Mouse (Mus musculus): ENCODE results near the gene Arpc1b. TPM values are rescaled to one million over a fixed set of nuclear protein-coding genes. Genes with fewer than 3 reads are reported as not detected.

Arpc1b gene
- polyA plus RNA-seq, 1 experiment from 2014 or later, result 222 TPM

DNA sequence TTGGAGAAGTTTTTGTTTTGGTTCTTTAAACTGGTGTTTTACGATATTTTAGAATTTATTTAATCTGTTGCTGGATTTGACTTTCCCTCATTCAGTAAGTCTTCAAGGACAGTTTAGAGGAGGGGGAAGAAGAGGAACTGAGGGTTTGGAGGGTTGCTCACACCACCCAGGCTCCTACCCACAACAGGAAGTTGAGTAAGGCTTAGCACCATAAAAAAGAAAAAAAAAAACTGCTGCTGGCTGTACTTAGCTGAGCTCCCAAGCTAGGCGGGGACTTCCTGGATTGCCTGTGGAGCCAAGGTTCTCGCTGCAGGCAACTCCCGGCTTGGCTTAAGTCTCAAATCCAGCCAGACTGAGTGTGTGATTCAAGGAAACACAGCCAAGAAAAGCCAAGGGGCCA, 2.3 kb downstream of the Arpc1b start:
- H3K4me1 ChIP-seq (ENCODE audit: control insufficient read depth, insufficient read depth, low read length), result no peaks in the 10 kb centered on the region
- peak; percentile 90 for DNase-seq (ENCODE audit: low spot score)
- no peak for ATAC-seq (ENCODE audit: low read depth)
- no peaks in the 10 kb centered on the region for H3K9me3 ChIP-seq (ENCODE audit: control insufficient read depth, low read length)
- no peaks in the 10 kb centered on the region for H3K27me3 ChIP-seq (replicated peaks; ENCODE audit: control insufficient read depth, insufficient read depth, low read length)
- peak overlapping the region; percentile 79 for H3K27ac ChIP-seq (replicated peaks; ENCODE audit: low read depth, low read length)
- 34% methylated on average over 4 of the region's 4 CpGs for WGBS
- no peak overlapping the region for H3K4me3 ChIP-seq (ENCODE audit: low read depth, low read length)
- H3K36me3 ChIP-seq (ENCODE audit: control insufficient read depth, insufficient read depth, low read length), result no peaks in the 10 kb centered on the region
- peak overlapping the region; percentile 87 for H3K4me2 ChIP-seq (ENCODE audit: low read depth, low read length)
- no peak overlapping the region for H3K9ac ChIP-seq (ENCODE audit: low read depth, low read length)

DNA sequence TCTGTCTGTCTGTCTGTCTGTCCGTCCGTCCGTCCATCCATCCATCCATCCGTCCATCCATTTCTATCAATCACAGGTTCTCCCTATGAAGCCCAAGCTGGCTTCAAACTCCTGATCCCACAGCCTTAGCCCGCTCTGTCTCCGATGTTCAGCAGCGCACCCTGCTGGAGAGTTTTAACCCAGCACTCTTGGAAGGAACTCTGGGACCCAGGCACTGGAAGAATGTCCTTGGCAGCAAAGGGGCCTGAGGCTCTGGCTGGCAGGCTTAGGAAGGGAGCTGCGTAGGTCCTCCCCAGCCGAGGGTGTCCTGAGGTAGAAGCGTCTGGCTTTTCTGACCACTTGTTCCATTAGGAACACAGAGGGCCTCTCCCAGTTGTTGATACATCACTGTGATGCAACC, 2.9 kb downstream of the Arpc1b start:
- 45% methylated on average over 10 of the region's 10 CpGs for WGBS
- no peaks in the 10 kb centered on the region for H3K27me3 ChIP-seq (replicated peaks; ENCODE audit: control insufficient read depth, insufficient read depth, low read length)
- no peak overlapping the region for H3K9ac ChIP-seq (ENCODE audit: low read depth, low read length)
- no peaks in the 10 kb centered on the region for H3K9me3 ChIP-seq (ENCODE audit: control insufficient read depth, low read length)
- no peaks in the 10 kb centered on the region for H3K36me3 ChIP-seq (ENCODE audit: control insufficient read depth, insufficient read depth, low read length)
- no peaks in the 10 kb centered on the region for H3K4me1 ChIP-seq (ENCODE audit: control insufficient read depth, insufficient read depth, low read length)
- no peak overlapping the region for H3K4me3 ChIP-seq (ENCODE audit: low read depth, low read length)
- peak overlapping the region; percentile 16 for H3K4me2 ChIP-seq (ENCODE audit: low read depth, low read length)
- peak overlapping the region; percentile 46; the same call in 1 of the 2 replicates for H3K27ac ChIP-seq (replicated peaks; ENCODE audit: low read depth, low read length)
- ATAC-seq (ENCODE audit: low read depth) (no peak), DNase-seq (ENCODE audit: low spot score) (peak; percentile 23)

DNA sequence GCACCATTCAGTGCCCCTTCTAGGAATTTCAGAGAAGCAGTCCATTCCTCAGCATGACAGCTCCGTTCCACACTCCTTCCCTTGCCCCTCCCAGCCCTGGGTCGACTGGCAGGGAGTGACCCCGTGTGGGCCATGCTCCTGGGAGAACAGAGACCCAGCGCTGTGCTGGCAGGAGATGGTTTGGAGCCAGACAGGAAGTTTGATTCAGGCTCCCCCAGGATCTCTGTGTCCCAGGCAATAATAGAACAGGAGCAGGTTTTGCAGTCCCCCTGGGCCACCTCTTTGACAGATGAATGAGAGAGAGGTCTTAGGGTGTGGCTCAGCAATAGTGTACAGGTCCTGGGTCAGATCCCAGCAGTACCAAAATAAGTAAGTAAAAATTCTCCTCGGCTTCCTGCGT, 4.0 kb downstream of the Arpc1b start:
- Histone ChIP-seq H3K4me2 (ENCODE audit: low read depth, low read length) (no peak overlapping the region), H3K27ac (replicated peaks; ENCODE audit: low read depth, low read length) (no peak overlapping the region)

DNA sequence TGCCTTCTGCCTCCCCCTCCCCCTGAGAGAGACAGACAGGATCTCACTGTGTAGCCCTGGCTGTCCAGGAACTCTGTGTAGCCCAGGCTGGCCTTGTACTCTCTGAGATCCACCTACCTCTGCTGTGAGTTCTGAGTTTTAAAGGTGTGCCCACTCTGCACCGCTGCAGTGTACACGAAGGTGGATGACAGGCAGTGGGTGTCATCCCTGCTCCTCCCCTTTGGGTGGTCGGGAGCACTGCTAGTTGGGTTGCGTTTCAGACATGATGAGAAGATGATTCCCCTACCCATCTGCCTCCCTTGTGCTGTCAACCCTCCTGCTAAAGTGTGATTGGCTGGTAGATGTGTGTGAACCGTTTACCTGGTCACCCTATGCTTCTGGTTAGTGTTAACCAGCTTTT, 4.4 kb downstream of the Arpc1b start:
- Histone ChIP-seq H3K4me1 (ENCODE audit: control insufficient read depth, insufficient read depth, low read length) (no peaks in the 10 kb centered on the region), H3K9ac (ENCODE audit: low read depth, low read length) (no peak overlapping the region), H3K27me3 (replicated peaks; ENCODE audit: control insufficient read depth, insufficient read depth, low read length) (no peaks in the 10 kb centered on the region), H3K9me3 (ENCODE audit: control insufficient read depth, low read length) (no peaks in the 10 kb centered on the region), H3K4me3 (ENCODE audit: low read depth, low read length) (no peak overlapping the region), H3K27ac (replicated peaks; ENCODE audit: low read depth, low read length) (no peak overlapping the region), H3K4me2 (ENCODE audit: low read depth, low read length) (no peak overlapping the region), H3K36me3 (ENCODE audit: control insufficient read depth, insufficient read depth, low read length) (peaks cover 8% of the 10 kb centered on the region)
- ATAC-seq (ENCODE audit: low read depth), result no peak
- 87% methylated on average over 5 of the region's 5 CpGs for WGBS
- DNase-seq (ENCODE audit: low spot score), result no peak

More for the DNA sequence above, 4.0 kb downstream of the Arpc1b start:
- ATAC-seq (ENCODE audit: low read depth) (no peak), DNase-seq (ENCODE audit: low spot score) (no peak)
- Histone ChIP-seq H3K36me3 (ENCODE audit: control insufficient read depth, insufficient read depth, low read length) (peaks cover 3% of the 10 kb centered on the region), H3K27me3 (replicated peaks; ENCODE audit: control insufficient read depth, insufficient read depth, low read length) (no peaks in the 10 kb centered on the region), H3K9ac (ENCODE audit: low read depth, low read length) (no peak overlapping the region), H3K4me3 (ENCODE audit: low read depth, low read length) (no peak overlapping the region), H3K4me1 (ENCODE audit: control insufficient read depth, insufficient read depth, low read length) (no peaks in the 10 kb centered on the region), H3K9me3 (ENCODE audit: control insufficient read depth, low read length) (no peaks in the 10 kb centered on the region)
- 48% methylated on average over 6 of the region's 6 CpGs for WGBS

DNA sequence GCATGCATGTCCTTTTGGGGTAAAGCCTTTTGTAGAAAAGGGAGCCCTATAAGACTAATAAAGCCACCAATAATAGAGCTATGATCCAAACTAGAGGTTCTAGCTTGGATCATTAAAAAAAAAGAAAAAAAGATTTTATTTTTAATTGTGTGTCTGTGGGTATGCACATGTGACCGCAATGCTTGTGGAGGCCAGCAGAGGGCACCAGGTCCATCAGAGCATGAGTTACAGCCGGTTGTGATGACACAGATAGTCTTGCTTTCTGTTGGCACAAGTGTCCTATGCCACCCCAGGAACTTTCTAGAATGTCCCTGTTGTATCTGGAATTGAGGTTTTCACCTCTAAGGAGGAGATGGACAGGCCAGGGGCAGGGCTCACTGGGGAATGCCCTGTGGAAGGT, 5.4 kb downstream of the Arpc1b start:
- H3K4me3 ChIP-seq (ENCODE audit: low read depth, low read length), result no peak overlapping the region
- no peak for ATAC-seq (ENCODE audit: low read depth)

DNA sequence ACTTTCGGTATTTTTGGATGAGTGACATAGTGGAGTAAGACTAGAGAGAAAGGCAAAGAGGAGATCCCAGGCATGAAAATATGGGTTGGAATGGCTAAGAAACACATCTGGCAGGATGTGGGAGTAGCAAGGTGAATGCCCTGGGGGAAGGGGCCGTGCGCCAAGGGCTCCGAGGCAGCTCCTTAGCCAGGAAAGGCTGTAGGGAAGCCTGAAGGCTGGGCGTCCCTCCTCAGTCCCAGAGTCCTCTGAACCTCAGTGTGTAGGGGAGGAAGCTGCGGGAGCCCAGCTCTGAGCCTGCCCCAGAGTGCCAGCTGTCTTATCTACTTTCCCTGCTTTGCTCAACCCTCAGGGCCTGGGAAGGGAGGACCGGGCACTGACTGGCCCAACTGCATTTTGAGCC, 6.9 kb downstream of the Arpc1b start:
- H3K27ac ChIP-seq (replicated peaks; ENCODE audit: low read depth, low read length), result no peak overlapping the region
- no peaks in the 10 kb centered on the region for H3K9me3 ChIP-seq (ENCODE audit: control insufficient read depth, low read length)
- H3K27me3 ChIP-seq (replicated peaks; ENCODE audit: control insufficient read depth, insufficient read depth, low read length), result no peaks in the 10 kb centered on the region
- no peak for ATAC-seq (ENCODE audit: low read depth)
- no peak overlapping the region for H3K4me3 ChIP-seq (ENCODE audit: low read depth, low read length)
- no peaks in the 10 kb centered on the region for H3K4me1 ChIP-seq (ENCODE audit: control insufficient read depth, insufficient read depth, low read length)
- H3K9ac ChIP-seq (ENCODE audit: low read depth, low read length), result no peak overlapping the region
- 47% methylated on average over 6 of the region's 7 CpGs for WGBS
- H3K36me3 ChIP-seq (ENCODE audit: control insufficient read depth, insufficient read depth, low read length), result peaks cover 32% of the 10 kb centered on the region
- no peak overlapping the region for H3K4me2 ChIP-seq (ENCODE audit: low read depth, low read length)
- no peak for DNase-seq (ENCODE audit: low spot score)

More for the DNA sequence above, 5.4 kb downstream of the Arpc1b start:
- H3K27me3 ChIP-seq (replicated peaks; ENCODE audit: control insufficient read depth, insufficient read depth, low read length), result no peaks in the 10 kb centered on the region
- no peak for DNase-seq (ENCODE audit: low spot score)
- H3K36me3 ChIP-seq (ENCODE audit: control insufficient read depth, insufficient read depth, low read length), result peaks cover 17% of the 10 kb centered on the region
- no peak overlapping the region for H3K4me2 ChIP-seq (ENCODE audit: low read depth, low read length)
- 97% methylated on average over 2 of the region's 2 CpGs for WGBS
- no peak overlapping the region for H3K27ac ChIP-seq (replicated peaks; ENCODE audit: low read depth, low read length)
- no peak overlapping the region for H3K9ac ChIP-seq (ENCODE audit: low read depth, low read length)
- H3K9me3 ChIP-seq (ENCODE audit: control insufficient read depth, low read length), result no peaks in the 10 kb centered on the region
- H3K4me1 ChIP-seq (ENCODE audit: control insufficient read depth, insufficient read depth, low read length), result no peaks in the 10 kb centered on the region

DNA sequence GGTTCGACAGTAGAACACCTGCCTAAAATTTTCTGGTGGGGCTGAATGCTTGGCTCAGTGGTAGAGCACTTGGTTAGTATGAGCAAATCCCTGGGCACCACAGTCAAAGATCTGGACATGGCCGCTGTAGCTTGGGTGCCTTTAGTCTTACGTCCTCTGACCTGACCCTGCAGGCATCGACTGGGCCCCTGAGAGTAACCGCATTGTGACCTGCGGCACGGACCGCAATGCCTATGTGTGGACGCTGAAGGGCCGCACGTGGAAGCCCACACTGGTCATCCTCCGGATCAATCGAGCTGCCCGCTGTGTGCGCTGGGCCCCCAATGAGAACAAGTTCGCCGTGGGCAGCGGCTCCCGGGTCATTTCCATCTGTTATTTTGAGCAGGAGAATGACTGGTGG, 9.4 kb downstream of the Arpc1b start:
- H3K4me1 ChIP-seq (ENCODE audit: control insufficient read depth, insufficient read depth, low read length), result no peaks in the 10 kb centered on the region
- DNase-seq (ENCODE audit: low spot score), result no peak
- WGBS, result 94% methylated on average over 18 of the region's 19 CpGs
- no peak overlapping the region for H3K9ac ChIP-seq (ENCODE audit: low read depth, low read length)
- no peak overlapping the region for H3K4me3 ChIP-seq (ENCODE audit: low read depth, low read length)
- no peak for ATAC-seq (ENCODE audit: low read depth)
- H3K4me2 ChIP-seq (ENCODE audit: low read depth, low read length), result no peak overlapping the region
- H3K27ac ChIP-seq (replicated peaks; ENCODE audit: low read depth, low read length), result no peak overlapping the region
- H3K9me3 ChIP-seq (ENCODE audit: control insufficient read depth, low read length), result no peaks in the 10 kb centered on the region
- H3K36me3 ChIP-seq (ENCODE audit: control insufficient read depth, insufficient read depth, low read length), result peaks cover 56% of the 10 kb centered on the region
- no peaks in the 10 kb centered on the region for H3K27me3 ChIP-seq (replicated peaks; ENCODE audit: control insufficient read depth, insufficient read depth, low read length)

DNA sequence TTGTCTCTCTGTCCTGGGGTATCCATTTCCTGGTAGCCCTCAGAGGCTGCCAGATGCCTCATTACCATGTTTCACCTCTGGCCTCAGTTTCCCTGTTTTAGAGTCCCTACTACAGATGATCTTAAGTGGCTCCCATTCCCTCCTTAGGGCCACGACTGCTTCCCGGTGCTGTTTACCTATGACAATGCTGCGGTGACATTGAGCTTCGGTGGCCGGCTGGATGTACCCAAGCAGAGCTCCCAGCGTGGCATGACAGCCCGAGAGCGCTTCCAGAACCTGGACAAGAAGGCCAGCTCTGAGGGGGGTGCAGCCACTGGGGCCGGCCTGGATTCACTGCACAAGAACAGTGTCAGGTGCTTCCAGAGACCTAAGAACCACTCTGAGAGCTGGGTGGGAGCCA, 12.6 kb downstream of the Arpc1b start:
- no peak overlapping the region for H3K27ac ChIP-seq (replicated peaks; ENCODE audit: low read depth, low read length)
- H3K4me2 ChIP-seq (ENCODE audit: low read depth, low read length), result no peak overlapping the region
- H3K36me3 ChIP-seq (ENCODE audit: control insufficient read depth, insufficient read depth, low read length), result peaks cover 86% of the 10 kb centered on the region
- DNase-seq (ENCODE audit: low spot score) (no peak), ATAC-seq (ENCODE audit: low read depth) (no peak)
- H3K4me3 ChIP-seq (ENCODE audit: low read depth, low read length), result no peak overlapping the region
- 92% methylated on average over 9 of the region's 9 CpGs for WGBS
- H3K27me3 ChIP-seq (replicated peaks; ENCODE audit: control insufficient read depth, insufficient read depth, low read length), result no peaks in the 10 kb centered on the region
- no peaks in the 10 kb centered on the region for H3K4me1 ChIP-seq (ENCODE audit: control insufficient read depth, insufficient read depth, low read length)
- no peak overlapping the region for H3K9ac ChIP-seq (ENCODE audit: low read depth, low read length)
- H3K9me3 ChIP-seq (ENCODE audit: control insufficient read depth, low read length), result no peaks in the 10 kb centered on the region

DNA sequence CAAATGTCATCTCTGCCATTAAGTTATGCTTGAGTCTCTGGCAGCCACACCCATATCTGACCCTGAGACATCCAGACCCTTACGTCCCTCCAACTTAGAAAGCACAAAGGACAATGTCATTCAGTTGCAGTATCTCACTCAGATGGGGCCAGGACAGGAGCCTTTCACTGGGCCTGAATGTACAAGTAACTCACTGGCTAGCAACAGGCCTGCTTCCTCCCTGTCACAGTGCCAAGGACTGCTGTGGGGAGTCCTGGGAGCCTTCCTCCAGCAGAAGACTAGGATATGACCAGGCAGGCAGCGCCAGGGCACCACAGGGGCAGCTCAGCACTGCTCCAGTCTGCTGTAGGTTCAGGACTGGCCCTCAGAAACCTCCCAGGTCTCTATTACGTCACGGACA, 15.1 kb downstream of the Arpc1b start:
- H3K27me3 ChIP-seq (replicated peaks; ENCODE audit: control insufficient read depth, insufficient read depth, low read length), result no peaks in the 10 kb centered on the region
- peaks cover 97% of the 10 kb centered on the region for H3K36me3 ChIP-seq (ENCODE audit: control insufficient read depth, insufficient read depth, low read length)
- no peak overlapping the region for H3K9ac ChIP-seq (ENCODE audit: low read depth, low read length)
- no peaks in the 10 kb centered on the region for H3K9me3 ChIP-seq (ENCODE audit: control insufficient read depth, low read length)
- no peak overlapping the region for H3K4me3 ChIP-seq (ENCODE audit: low read depth, low read length)
- H3K4me2 ChIP-seq (ENCODE audit: low read depth, low read length), result no peak overlapping the region
- H3K4me1 ChIP-seq (ENCODE audit: control insufficient read depth, insufficient read depth, low read length), result no peaks in the 10 kb centered on the region
- ATAC-seq (ENCODE audit: low read depth), result no peak
- no peak overlapping the region for H3K27ac ChIP-seq (replicated peaks; ENCODE audit: low read depth, low read length)
- 94% methylated on average over 4 of the region's 4 CpGs for WGBS
- no peak for DNase-seq (ENCODE audit: low spot score)
